Mouse (Mus musculus) gastrocnemius, adult 8-10 months (tissue): Measurements from ENCODE around the gene Fbxw8. TPM values are rescaled to one million over a fixed set of nuclear protein-coding genes. Genes with fewer than 3 reads are reported as not detected.

Source experiments
- DNase-seq, 2 experiments: peaks; one replicate each; pipeline ENCODE4 v3.0.0; 2022; ENCODE audit warnings: low spot score in 2 of 2
- total RNA-seq, 4 experiments: library from RNA; stranded (reverse); gene quantifications; 2 replicates each; pipeline ENCODE4 v1.2.4; 2022

Gene Fbxw8
- total RNA-seq, 4 experiments from 2014 or later, result 17.7 to 23.7 (median 19.0) TPM

GRCm38 (mm10) chr5:118047091-118047757 lies 108.0 kb downstream of the Fbxw8 start:
- DNase-seq, result no peak

- no peak for DNase-seq
Observed at GRCm38 (mm10) chr5:118045385-118045784, 109.9 kb downstream of the Fbxw8 start.

GRCm38 (mm10) chr5:118044907-118045306 lies 110.4 kb downstream of the Fbxw8 start:
- no peak for DNase-seq

- no peak for DNase-seq
Observed at GRCm38 (mm10) chr5:118043761-118044160, 111.5 kb downstream of the Fbxw8 start.

GRCm38 (mm10) chr5:118042599-118042998 lies 112.7 kb downstream of the Fbxw8 start:
- DNase-seq, result no peak

- DNase-seq, result no peak
Observed at GRCm38 (mm10) chr5:118039241-118039668, 116.0 kb downstream of the Fbxw8 start.

- no peak for DNase-seq
Observed at GRCm38 (mm10) chr5:118037798-118038484, 117.3 kb downstream of the Fbxw8 start.

GRCm38 (mm10) chr5:118036888-118037797 lies 118.1 kb downstream of the Fbxw8 start:
- DNase-seq, result no peak

GRCm38 (mm10) chr5:118035786-118036185 lies 119.5 kb downstream of the Fbxw8 start:
- DNase-seq, result no peak

GRCm38 (mm10) chr5:118034632-118035031 lies 120.6 kb downstream of the Fbxw8 start:
- no peak for DNase-seq

GRCm38 (mm10) chr5:118033740-118034139 lies 121.5 kb downstream of the Fbxw8 start:
- no peak for DNase-seq

- no peak for DNase-seq
Observed at GRCm38 (mm10) chr5:118033328-118033727, 121.9 kb downstream of the Fbxw8 start.

- DNase-seq, result no peak
Observed at GRCm38 (mm10) chr5:118031508-118031907, 123.8 kb downstream of the Fbxw8 start.

GRCm38 (mm10) chr5:118031059-118031458 lies 124.2 kb downstream of the Fbxw8 start:
- no peak for DNase-seq

- no peak for DNase-seq
Observed at GRCm38 (mm10) chr5:118030022-118030675, 125.1 kb downstream of the Fbxw8 start.

GRCm38 (mm10) chr5:118029420-118029819 lies 125.8 kb downstream of the Fbxw8 start:
- no peak for DNase-seq

GRCm38 (mm10) chr5:118029035-118029408 lies 126.2 kb downstream of the Fbxw8 start:
- DNase-seq, result no peak

- no peak for DNase-seq
Observed at GRCm38 (mm10) chr5:118028191-118029034, 126.9 kb downstream of the Fbxw8 start.

GRCm38 (mm10) chr5:118027698-118028190 lies 127.5 kb downstream of the Fbxw8 start, which contains the start of gene Tesc:
TSS of gene Tesc (plus strand) at chr5:118027743.
- no peak for DNase-seq

GRCm38 (mm10) chr5:118027101-118027697 lies 128.1 kb downstream of the Fbxw8 start:
- no peak for DNase-seq
